Mouse (Mus musculus): ENCODE results near the gene Gnptg.

Gene Gnptg

DNA sequence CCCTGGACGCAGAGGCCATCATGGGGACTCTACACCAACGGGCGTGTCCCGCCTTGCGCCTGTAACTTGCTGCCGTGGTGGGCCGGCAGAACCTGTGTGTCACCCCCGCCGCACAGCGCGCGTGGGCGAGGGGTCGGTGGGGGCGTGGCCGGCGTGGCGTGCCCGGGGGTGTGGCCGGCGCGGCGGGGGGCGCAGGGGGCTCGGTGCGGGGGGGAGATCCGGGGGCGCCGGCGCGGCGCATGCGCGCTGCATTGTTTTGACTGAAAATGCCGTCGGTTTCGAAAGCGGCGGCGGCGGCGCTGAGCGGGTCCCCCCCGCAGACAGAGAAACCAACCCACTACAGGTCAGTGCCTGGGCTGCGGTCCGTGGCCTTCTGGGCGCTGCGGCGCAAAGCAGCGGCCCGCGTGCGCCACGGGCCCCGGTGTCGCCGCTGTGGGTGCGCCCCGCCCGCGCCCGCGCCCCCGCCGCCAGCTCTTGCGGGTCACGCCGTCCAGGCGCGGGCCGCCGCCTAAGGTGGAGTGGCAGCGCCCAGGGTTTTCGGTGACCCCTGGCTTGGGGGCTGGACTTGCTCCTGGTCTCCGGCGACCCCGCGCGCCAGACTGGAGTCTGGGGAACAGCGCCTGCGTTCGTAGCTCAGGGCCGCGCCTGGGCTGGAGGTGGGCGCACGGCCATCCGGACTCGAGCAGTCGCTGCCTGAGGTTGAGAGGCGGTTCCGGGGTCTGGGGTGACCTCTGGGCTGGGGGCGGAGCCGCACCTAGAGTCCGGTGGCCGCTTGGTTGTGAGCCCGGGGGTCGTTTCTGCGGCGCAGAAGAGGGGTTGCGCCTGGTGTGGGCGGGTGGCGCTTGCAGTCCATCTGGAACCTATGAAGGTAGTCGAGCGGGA is 51.5 kb downstream of the Gnptg start, which contains the start of gene Unkl:
Gene Unkl (plus strand): TSS at position 248 of the 882 bp plus-strand sequence.
- DNase-seq (ENCODE audit: low spot score in 2 of 2), result peak; percentile 70 to 86

DNA sequence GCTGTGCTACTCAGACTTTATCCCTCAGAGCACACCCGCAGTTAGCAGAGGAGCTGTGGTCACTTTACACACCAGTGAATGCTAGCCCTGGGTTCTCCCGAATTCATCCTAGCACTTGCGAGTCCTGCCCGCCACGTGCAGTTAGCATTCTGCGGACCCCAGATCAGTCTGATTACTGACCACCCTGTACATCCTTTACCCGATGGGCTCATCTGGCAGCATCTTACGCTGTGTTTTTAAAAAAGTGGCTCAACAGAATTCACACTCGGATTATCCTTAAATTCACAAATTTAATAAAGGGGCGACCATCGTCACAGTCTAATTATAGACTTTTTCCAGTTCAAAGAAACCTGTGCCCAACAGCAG is 52.2 kb downstream of the Gnptg start:
- DNase-seq (ENCODE audit: low spot score in 2 of 2), result no peak

DNA sequence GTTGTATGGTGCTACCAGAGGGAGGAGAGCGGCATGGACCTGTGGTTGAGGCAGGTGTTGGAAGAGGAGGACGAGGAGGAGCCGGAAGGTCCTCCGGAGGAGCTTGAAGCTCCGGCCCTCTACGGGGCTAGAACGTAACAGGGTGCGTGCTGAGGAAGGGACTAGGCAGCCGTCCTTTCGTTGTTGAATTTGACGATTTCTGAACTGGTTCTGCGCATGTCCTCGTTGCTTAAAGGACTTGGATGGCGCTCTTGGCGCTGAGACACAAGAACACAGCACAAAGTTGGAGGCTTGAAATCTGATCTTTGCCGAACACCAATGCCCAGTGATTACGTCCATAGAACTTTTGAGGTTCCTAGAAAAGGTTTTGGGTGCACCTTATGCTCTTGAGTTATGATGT is 55.0 kb downstream of the Gnptg start:
- DNase-seq (ENCODE audit: low spot score in 2 of 2), result no peak

DNA sequence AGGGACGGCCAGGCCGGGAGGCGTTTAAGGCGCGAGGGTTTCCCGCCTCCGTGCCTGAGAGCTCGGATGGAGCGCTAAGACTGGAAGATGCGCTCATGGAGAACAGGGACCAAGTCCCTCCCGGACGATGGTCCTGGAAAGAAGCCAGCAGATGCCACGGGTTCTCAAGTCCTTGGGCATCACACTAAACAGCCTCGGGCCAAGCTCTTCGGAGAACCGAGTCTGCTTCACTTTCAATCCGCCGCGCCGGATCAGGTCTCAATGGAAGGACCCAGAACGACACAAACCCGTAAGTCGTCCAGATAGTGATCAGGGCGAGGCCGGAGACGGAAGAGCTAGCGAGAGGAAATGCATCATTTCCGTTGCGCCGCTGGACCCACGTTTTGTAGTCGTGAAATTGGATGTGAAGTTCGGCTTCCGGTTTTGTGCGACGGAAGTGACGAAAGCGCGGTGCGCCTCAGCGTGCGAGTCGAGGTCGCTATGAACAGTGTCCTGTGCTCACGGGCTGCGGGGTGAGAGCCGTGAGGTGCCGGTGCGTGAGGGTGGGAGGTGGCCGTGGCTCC is 55.7 kb downstream of the Gnptg start, which contains the start of gene BC003965:
Gene BC003965 (plus strand): TSS at position 426 of the 563 bp plus-strand sequence.
- DNase-seq (ENCODE audit: low spot score in 2 of 2), result peak; percentile 93 to 96
